Mouse (Mus musculus) bone marrow macrophage, adult 2 months (primary cell): Measurements from ENCODE around the gene Rph3a.

ENCODE experiments used
- CTCF ChIP-seq: IDR thresholded peaks from 2 replicates; pipeline ENCODE4 v1.5.1; 2012; ENCODE audit warnings: low read depth, mild to moderate bottlenecking, low read length, moderate library complexity
- POLR2A ChIP-seq: IDR thresholded peaks from 2 replicates; pipeline ENCODE4 v1.6.1; 2012; ENCODE audit warnings: mild to moderate bottlenecking, low read depth, low read length, borderline replicate concordance

- TF ChIP-seq CTCF (no peak), POLR2A (no peak)
Measured at GRCm38 (mm10) chr5:121019505-121019904, 9.6 kb upstream of the Rph3a start.
